25 mouse cellular contexts compared by ENCODE assay signal in the genomic region with DNA sequence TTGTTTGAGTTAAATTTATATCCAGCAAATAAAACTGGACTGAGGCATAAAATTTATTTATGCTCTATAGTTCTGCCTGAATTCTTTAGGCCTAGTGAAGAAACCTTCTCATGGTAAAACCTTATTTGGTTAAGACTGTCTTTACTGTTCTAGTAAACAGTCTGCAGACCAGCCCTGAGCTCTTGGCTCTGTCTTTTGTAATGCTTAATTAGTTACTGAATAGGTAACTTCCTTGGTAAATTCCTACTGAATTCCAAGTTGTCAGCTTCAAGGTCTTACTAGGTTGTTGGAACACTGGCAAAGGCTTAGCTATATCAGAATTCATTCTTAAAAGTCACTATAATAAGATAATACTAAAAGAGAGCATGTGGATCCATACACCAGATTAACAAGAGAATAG. TPM values are rescaled to one million over a fixed set of nuclear protein-coding genes. Genes with fewer than 3 reads are reported as not detected.
A peak's percentile ranks its signal among the peaks of the same experiment; 100 is the strongest.
DNase-seq lines count a peak whose midpoint lies in the region; ATAC-seq and TF ChIP-seq lines count a peak whose summit lies in the region.
"Had no signal": no experiment of that assay in that cellular context is flagged by ENCODE, and none has a peak within 500 bp of the region (broad histone marks: within the 10 kb centered on the region; RNA-seq: fewer than 3 reads in every experiment).

No protein-coding gene starts in this region.

- no peak overlapping the region for H3K4me2 ChIP-seq in midbrain, embryonic 16.5 days (ENCODE audit: low read length)
- H3K4me2 ChIP-seq: embryonic facial prominence, embryonic 12.5 days; forebrain, embryonic 13.5 days; forebrain, embryonic 15.5 days had no signal

- H3K9me3 ChIP-seq in ES-E14 (ENCODE audit: control insufficient read depth, insufficient read depth, low read depth, low read length), result peaks cover 2% of the 10 kb centered on the region; the same call in 1 of the 2 replicates
- 0 out of 2 replicates have a peak, but pooled peaks cover 3% of the 10 kb centered on the region for H3K9me3 ChIP-seq in midbrain, embryonic 16.5 days (replicated peaks; ENCODE audit: control insufficient read depth, low read length, poor library complexity, severe bottlenecking)
- H3K9me3 ChIP-seq: embryonic facial prominence, embryonic 12.5 days; forebrain, embryonic 13.5 days; forebrain, embryonic 15.5 days had no signal

- DNase-seq in ES-CJ7 (ENCODE audit: low read depth, low spot score), result peak; percentile 71
- DNase-seq in ES-E14 (ENCODE audit: low read depth, low spot score), result no peak
- DNase-seq in ZHBTc4 (ENCODE audit: low read depth, low spot score), result peak; percentile 66
- DNase-seq: adrenal gland, adult 2 months; adrenal gland, postnatal 10 days; adrenal gland, postnatal 25 days; cerebellum, adult 11-12 months; cerebellum, adult 2 months; cerebellum, adult 9-10 months; cerebellum, postnatal 10 days; cerebellum, postnatal 25 days; forebrain, postnatal 0 days had no signal

- no peaks in the 10 kb centered on the region for H3K36me3 ChIP-seq in ES-E14 (ENCODE audit: control insufficient read depth, insufficient read depth, low read length, poor library complexity, severe bottlenecking)
- no peaks in the 10 kb centered on the region for H3K36me3 ChIP-seq in midbrain, embryonic 16.5 days (ENCODE audit: control insufficient read depth, insufficient read depth, low read length)
- H3K36me3 ChIP-seq: embryonic facial prominence, embryonic 10.5 days; embryonic facial prominence, embryonic 12.5 days; forebrain, embryonic 15.5 days had no signal

- no peak for ATAC-seq in midbrain, embryonic 16.5 days
- no peak for ATAC-seq in cerebellum, adult (ENCODE audit: insufficient number of reproducible peaks, low FRiP score, low TSS enrichment)
- ATAC-seq: forebrain, embryonic 13.5 days; forebrain, embryonic 15.5 days; forebrain, postnatal 0 days had no signal

- peak overlapping the region; percentile 47; the same call in 1 of the 2 replicates for H3K27ac ChIP-seq in ES-E14 (ENCODE audit: insufficient read depth, low read depth, low read length, poor library complexity, severe bottlenecking)
- no peak overlapping the region for H3K27ac ChIP-seq in midbrain, embryonic 16.5 days (ENCODE audit: low read length)
- H3K27ac ChIP-seq: embryonic facial prominence, embryonic 10.5 days; embryonic facial prominence, embryonic 12.5 days; forebrain, embryonic 13.5 days; forebrain, embryonic 15.5 days had no signal

- H3K9ac ChIP-seq in ES-E14 (ENCODE audit: insufficient read depth, low read depth, low read length, poor library complexity, severe bottlenecking), result no peak overlapping the region
- no peak overlapping the region for H3K9ac ChIP-seq in midbrain, embryonic 16.5 days (ENCODE audit: low read depth, low read length)
- H3K9ac ChIP-seq: embryonic facial prominence, embryonic 12.5 days; forebrain, embryonic 13.5 days; forebrain, embryonic 15.5 days; forebrain, postnatal 0 days had no signal

- no peak overlapping the region for H3K4me3 ChIP-seq in ES-E14 (ENCODE audit: insufficient read depth in 1 of 2, low read depth in 1 of 2, low read length in 2 of 2, poor library complexity in 1 of 2, severe bottlenecking in 1 of 2)
- no peak overlapping the region for H3K4me3 ChIP-seq in midbrain, embryonic 16.5 days (ENCODE audit: low read depth, low read length)
- H3K4me3 ChIP-seq: embryonic facial prominence, embryonic 10.5 days; embryonic facial prominence, embryonic 12.5 days; forebrain, embryonic 13.5 days; forebrain, embryonic 15.5 days had no signal

- H3K27me3 ChIP-seq in midbrain, embryonic 16.5 days (ENCODE audit: control insufficient read depth, insufficient read depth, low read depth, low read length), result no peaks in the 10 kb centered on the region
- H3K27me3 ChIP-seq: embryonic facial prominence, embryonic 12.5 days; forebrain, embryonic 13.5 days; forebrain, embryonic 15.5 days had no signal

- in situ Hi-C loops in ES-E14 (cut with MboI; ENCODE audit: low sequenced_read_pairs in 2 of 2, unreplicated experiment in 2 of 2), result no loop called here

- peaks cover 0 to 11% of the 10 kb centered on the region in 2 experiments; a peak in 1 of 4 replicates for H3K4me1 ChIP-seq in ES-E14 (ENCODE audit: control insufficient read depth in 2 of 2, insufficient read depth in 2 of 2, low read length in 2 of 2, poor library complexity in 1 of 2)
- H3K4me1 ChIP-seq in midbrain, embryonic 16.5 days (ENCODE audit: control insufficient read depth, insufficient read depth, low read length), result no peaks in the 10 kb centered on the region
- H3K4me1 ChIP-seq: embryonic facial prominence, embryonic 10.5 days; embryonic facial prominence, embryonic 12.5 days; forebrain, embryonic 13.5 days; forebrain, embryonic 15.5 days had no signal

TF ChIP-seq in ES-E14, 5 proteins besides CTCF, POLR2A, EP300 and RAD21:
- no peak for TF ChIP-seq ZNF384 (IDR thresholded peaks at IDR 0.05; ENCODE audit: low read depth, low read length)
- TF ChIP-seq ZC3H11A (IDR thresholded peaks at IDR 0.05; ENCODE audit: borderline replicate concordance, low read depth, low read length), result no peak
- TF ChIP-seq MAFK (IDR thresholded peaks at IDR 0.05; ENCODE audit: insufficient read depth, low read depth, low read length), result no peak
- no peak for TF ChIP-seq CHD2 (IDR thresholded peaks at IDR 0.05; ENCODE audit: low read depth, low read length)
- TF ChIP-seq HCFC1 (IDR thresholded peaks at IDR 0.05; ENCODE audit: borderline replicate concordance, insufficient read depth, low read length), result no peak

RNA-seq across cellular contexts. Expression of a gene that starts 53.3 kb away (rescaled TPM):
- not detected in 2 replicates for total RNA-seq in ES-E14 (2012; rRNA removed)
- polyA plus RNA-seq in midbrain, embryonic 16.5 days (2015; fragmentation: Nextera tagmentation; extraction: Ambion mirVana), result not detected in 2 replicates
- total RNA-seq: adrenal gland, adult 2 months; adrenal gland, postnatal 10 days; adrenal gland, postnatal 25 days; adrenal gland, postnatal 4 days; forebrain, postnatal 0 days; MEL had no signal
- polyA plus RNA-seq: adrenal gland, adult 2 months; brain, embryonic 14.5 days; C2C12; cerebellum, adult 2 months; cortical plate, adult 2 months; embryonic facial prominence, embryonic 10.5 days; embryonic facial prominence, embryonic 12.5 days; embryonic facial prominence, embryonic 14.5 days; forebrain, embryonic 11.5 days; forebrain, embryonic 13.5 days; forebrain, embryonic 15.5 days; forebrain, postnatal 0 days had no signal
